In genomic region chr1:152615987-152616776, GRCm38 (mm10) we compare ENCODE assay signal across 17 mouse cellular contexts.
A peak's percentile ranks its signal among the peaks of the same experiment; 100 is the strongest.
DNase-seq lines count a peak whose midpoint lies in the region; ATAC-seq and TF ChIP-seq lines count a peak whose summit lies in the region.
"Had no signal": no experiment of that assay in that cellular context is flagged by ENCODE, and none has a peak within 500 bp of the region (broad histone marks: within the 10 kb centered on the region; RNA-seq: fewer than 3 reads in every experiment).

No protein-coding gene starts in this region.

- peaks cover 47% of the 10 kb centered on the region for H3K4me1 ChIP-seq in heart, adult 2 months (ENCODE audit: control insufficient read depth, insufficient read depth, low read length)
- peaks cover 10% of the 10 kb centered on the region for H3K4me1 ChIP-seq in liver, adult 2 months (ENCODE audit: control insufficient read depth, insufficient read depth, low read length)
- H3K4me1 ChIP-seq in liver, embryonic 14.5 days (replicated peaks; ENCODE audit: control insufficient read depth in 2 of 2, insufficient read depth in 2 of 2, low read length in 1 of 2), result peaks cover 13 to 48% of the 10 kb centered on the region in 2 experiments

- WGBS in heart, adult 2 months, result 36% methylated on average over 10 of the region's 10 CpGs
- WGBS in liver, adult 2 months, result 69% methylated on average over 10 of the region's 10 CpGs
- WGBS in liver, embryonic 14.5 days (ENCODE audit: insufficient replicate concordance), result 16% methylated on average over 10 of the region's 10 CpGs

- H3K9me3 ChIP-seq in liver, embryonic 14.5 days (ENCODE audit: control insufficient read depth, low read length), result no peaks in the 10 kb centered on the region
- H3K9me3 ChIP-seq: hindbrain, embryonic 13.5 days; neural tube, embryonic 12.5 days had no signal

- no peak for TF ChIP-seq POLR2A in heart, adult 2 months (IDR thresholded peaks at IDR 0.05; ENCODE audit: insufficient read depth, low read depth, low read length)
- no peak for TF ChIP-seq POLR2A in liver, adult 2 months (IDR thresholded peaks at IDR 0.05; ENCODE audit: extremely low read depth, insufficient read depth, low read length)

- peaks cover 60% of the 10 kb centered on the region for H3K36me3 ChIP-seq in heart, adult 2 months (ENCODE audit: control insufficient read depth, insufficient read depth, low read length)
- peaks cover 3% of the 10 kb centered on the region; the same call in 1 of the 2 replicates for H3K36me3 ChIP-seq in liver, adult 2 months (ENCODE audit: control insufficient read depth, insufficient read depth, low read length)
- H3K36me3 ChIP-seq in liver, embryonic 14.5 days (replicated peaks; ENCODE audit: control insufficient read depth, insufficient read depth, low read depth), result no peaks in the 10 kb centered on the region
- H3K36me3 ChIP-seq: hindbrain, embryonic 13.5 days had no signal

- peaks cover 5% of the 10 kb centered on the region for H3K79me2 ChIP-seq in heart, adult 2 months (replicated peaks; ENCODE audit: control insufficient read depth, insufficient read depth, low read length)
- no peaks in the 10 kb centered on the region; the same call in 1 of the 2 replicates for H3K79me2 ChIP-seq in liver, adult 2 months (ENCODE audit: control insufficient read depth, insufficient read depth, low read length)

- no peak for TF ChIP-seq EP300 in heart, adult 2 months (IDR thresholded peaks at IDR 0.05; ENCODE audit: insufficient read depth, low read depth, low read length)
- TF ChIP-seq EP300 in liver, embryonic 14.5 days (IDR thresholded peaks at IDR 0.05; ENCODE audit: low read depth), result peak; percentile 30; the same call in 1 of the 2 replicates

- H3K27ac ChIP-seq in heart, adult 2 months, result peak overlapping the region; percentile 62
- H3K27ac ChIP-seq in liver, adult 2 months (replicated peaks; ENCODE audit: insufficient read depth, low read depth, low read length), result peak overlapping the region; percentile 9; the same call in 1 of the 2 replicates
- no peak overlapping the region for H3K27ac ChIP-seq in liver, embryonic 14.5 days
- H3K27ac ChIP-seq: forebrain, embryonic 10.5 days; neural tube, embryonic 12.5 days had no signal

- H3K4me3 ChIP-seq in heart, adult 2 months, result no peak overlapping the region
- no peak overlapping the region for H3K4me3 ChIP-seq in liver, adult 2 months (ENCODE audit: insufficient read depth, low read depth, low read length)
- H3K4me3 ChIP-seq in liver, embryonic 14.5 days (ENCODE audit: insufficient read depth in 1 of 2, low read depth in 2 of 2, low read length in 2 of 2), result no peak overlapping the region
- H3K4me3 ChIP-seq: forebrain, embryonic 10.5 days; hindbrain, embryonic 13.5 days; neural tube, embryonic 12.5 days had no signal

- peak overlapping the region; percentile 34 for H3K4me2 ChIP-seq in liver, embryonic 14.5 days (ENCODE audit: low read depth)
- H3K4me2 ChIP-seq: hindbrain, embryonic 13.5 days; neural tube, embryonic 12.5 days had no signal

- no peak for TF ChIP-seq CTCF in heart, adult 2 months (IDR thresholded peaks at IDR 0.05)
- TF ChIP-seq CTCF in liver, adult 2 months (IDR thresholded peaks at IDR 0.05; ENCODE audit: low read depth, low read length), result no peak
- TF ChIP-seq CTCF in liver, embryonic 14.5 days (IDR thresholded peaks at IDR 0.05; ENCODE audit: low read depth), result no peak

- H3K27me3 ChIP-seq in heart, adult 2 months (ENCODE audit: control insufficient read depth, insufficient read depth, low read length), result no peaks in the 10 kb centered on the region
- no peaks in the 10 kb centered on the region for H3K27me3 ChIP-seq in liver, adult 2 months (ENCODE audit: control insufficient read depth, insufficient read depth, low read length)
- peaks cover 4% of the 10 kb centered on the region; the same call in 1 of the 2 replicates for H3K27me3 ChIP-seq in liver, embryonic 14.5 days (ENCODE audit: control insufficient read depth, insufficient read depth, low read length)
- H3K27me3 ChIP-seq: hindbrain, embryonic 13.5 days; neural tube, embryonic 12.5 days had no signal

- intact Hi-C loops in heart, adult 2 months (cut with DNase I), result loop anchor here (2.0 kb wide), 1 partner anchor 17 kb away; no protein-coding TSS in a partner anchor

- H3K9ac ChIP-seq in heart, adult 2 months (ENCODE audit: low read depth, low read length), result no peak overlapping the region
- no peak overlapping the region for H3K9ac ChIP-seq in liver, adult 2 months (ENCODE audit: low read depth, low read length)
- H3K9ac ChIP-seq in liver, embryonic 14.5 days (replicated peaks), result no peak overlapping the region
- H3K9ac ChIP-seq: hindbrain, embryonic 13.5 days; neural tube, embryonic 12.5 days had no signal

- DNase-seq in heart, adult 2 months, result peak in 1 of 2 experiments; percentile 17
- DNase-seq in heart, adult 11 months, result no peak
- no peak for DNase-seq in liver, adult 2 months (ENCODE audit: extremely low read depth, low read depth, low spot score)
- no peak for DNase-seq in liver
- no peak for DNase-seq in liver, embryonic 14.5 days (ENCODE audit: low read depth in 3 of 3, low spot score in 3 of 3)
- no peak for DNase-seq in cerebellum, postnatal 25 days
- no peak for DNase-seq in adrenal gland, postnatal 25 days
- DNase-seq: cerebellum, adult 18-20 months; kidney, adult 8-10 months; layer of hippocampus, adult 9-11 months; left cerebral cortex, postnatal 4 days had no signal

- ATAC-seq in liver, embryonic 14.5 days (ENCODE audit: insufficient read depth), result peak; percentile 44; the same call in 1 of the 2 replicates
- no peak for ATAC-seq in erythroid progenitor cell, adult 5-6 weeks (replicated peaks; ENCODE audit: low FRiP score, poor library complexity, severe bottlenecking)
- ATAC-seq: lung, postnatal 0 days; midbrain, embryonic 16.5 days had no signal
